Mouse (Mus musculus) kidney, adult 8-10 months (tissue): ENCODE results near the gene Gm17428.
"Not testable (repeated sequence)": the region's sequence is repeated elsewhere in the genome, so short reads cannot be mapped to it uniquely, and the experiment has no call there.

ENCODE experiments used
- DNase-seq, 2 experiments: peaks; one replicate each; pipeline ENCODE4 v3.0.0; 2022

Gene Gm17428

DNA sequence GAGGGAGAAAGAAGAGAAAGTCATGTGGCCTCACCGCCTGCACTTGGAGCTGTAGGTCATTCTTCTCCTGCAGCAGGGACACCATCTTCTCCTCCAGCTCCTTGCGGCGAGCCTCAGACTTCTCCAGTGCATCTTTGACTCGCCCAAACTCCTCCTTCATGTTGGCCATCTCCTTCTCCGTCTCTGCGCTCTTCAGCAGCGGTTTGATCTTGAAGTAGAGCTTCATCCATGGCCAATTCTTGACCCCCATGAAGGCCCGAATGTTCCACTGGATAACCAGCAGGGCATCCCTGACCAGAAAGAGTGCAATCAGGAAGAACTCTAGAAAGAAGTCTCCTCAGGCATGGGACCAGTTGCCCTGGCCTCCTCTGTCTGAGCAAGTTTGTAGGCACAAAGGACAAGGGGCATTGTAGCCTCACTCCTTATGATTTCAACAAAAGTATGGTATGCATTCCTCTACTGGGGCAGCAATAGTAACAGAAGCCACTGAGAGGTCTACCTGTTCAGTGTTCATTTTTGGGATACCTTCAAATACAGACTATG lies 23.0 kb upstream of the Gm17428 start:
- DNase-seq = no peak

DNA sequence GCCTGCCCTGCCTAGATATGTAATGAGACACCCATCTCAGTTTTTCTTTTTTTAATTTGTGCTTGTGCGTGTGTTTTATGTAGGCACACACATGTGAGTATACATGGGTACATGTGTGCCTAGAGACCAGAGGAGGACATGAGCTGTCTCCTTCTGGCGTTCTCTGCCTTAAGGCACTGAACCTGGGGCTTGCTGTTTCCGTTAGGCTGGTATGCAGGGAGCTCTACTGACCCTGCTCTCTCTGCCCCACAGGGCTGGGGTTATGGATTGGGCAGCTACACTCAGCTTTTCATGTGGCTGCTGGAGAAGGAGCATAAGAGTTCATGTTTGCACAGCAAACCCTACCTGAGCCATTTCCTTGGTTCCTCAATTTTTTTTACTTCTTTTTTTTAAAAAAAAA lies 22.3 kb upstream of the Gm17428 start:
- no peak for DNase-seq

DNA sequence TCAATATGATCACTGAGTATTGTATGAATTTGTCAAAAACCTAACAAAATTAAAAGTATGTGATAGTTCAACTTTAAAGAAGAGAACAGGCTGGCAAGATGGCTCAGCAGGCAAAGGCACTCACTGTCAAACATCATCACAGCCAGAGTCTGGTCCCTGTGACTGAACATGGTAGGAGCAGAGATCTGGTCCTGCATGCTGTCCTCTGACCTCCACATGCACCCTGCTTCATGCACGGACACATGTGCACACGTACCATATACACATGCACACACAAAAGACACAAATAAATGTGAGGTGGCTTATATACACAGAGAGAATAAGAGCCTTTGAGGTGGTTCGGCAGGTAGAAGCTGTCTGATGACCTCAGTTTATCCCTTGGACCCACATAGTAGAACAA lies 21.3 kb upstream of the Gm17428 start:
- no peak for DNase-seq

DNA sequence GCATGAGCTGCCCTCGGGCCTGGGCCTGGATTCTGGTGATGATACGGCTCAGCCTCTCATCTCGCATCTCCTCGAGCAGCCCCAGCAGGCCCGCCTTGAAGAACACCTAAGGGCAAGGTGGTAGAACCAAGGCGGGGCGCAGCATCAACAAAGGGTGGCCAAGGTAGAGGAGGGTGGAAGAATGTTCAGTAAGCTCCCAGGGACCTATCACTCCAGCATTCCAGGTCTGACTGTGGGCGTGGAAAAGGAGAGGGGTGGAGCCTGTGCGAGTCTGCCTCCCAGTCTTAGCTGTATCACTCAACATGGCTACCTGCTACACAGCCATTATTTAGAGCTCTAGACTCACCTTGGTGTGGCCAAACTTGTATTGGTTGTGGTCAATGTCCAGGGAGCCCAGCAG lies 20.2 kb upstream of the Gm17428 start:
- DNase-seq = no peak

DNA sequence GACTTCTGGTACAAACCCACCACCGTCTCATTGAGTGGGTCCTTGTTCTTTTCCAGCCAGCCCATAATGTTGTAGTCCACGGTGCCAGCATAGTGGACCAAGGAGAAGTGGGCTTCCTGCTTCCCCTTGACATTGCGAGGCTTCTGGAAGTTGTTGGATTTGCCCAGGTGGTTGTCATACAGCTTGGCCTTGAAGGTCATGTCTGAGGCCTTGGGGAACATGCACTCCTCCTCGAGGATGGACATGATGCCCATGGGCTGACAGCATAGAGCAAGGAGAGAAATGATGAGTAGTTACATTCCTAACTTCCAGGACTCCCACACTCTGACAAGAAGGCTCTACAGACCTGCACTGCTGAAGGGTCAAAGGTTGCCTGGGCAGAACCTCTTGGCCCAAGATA lies 18.2 kb upstream of the Gm17428 start:
- DNase-seq = no peak

DNA sequence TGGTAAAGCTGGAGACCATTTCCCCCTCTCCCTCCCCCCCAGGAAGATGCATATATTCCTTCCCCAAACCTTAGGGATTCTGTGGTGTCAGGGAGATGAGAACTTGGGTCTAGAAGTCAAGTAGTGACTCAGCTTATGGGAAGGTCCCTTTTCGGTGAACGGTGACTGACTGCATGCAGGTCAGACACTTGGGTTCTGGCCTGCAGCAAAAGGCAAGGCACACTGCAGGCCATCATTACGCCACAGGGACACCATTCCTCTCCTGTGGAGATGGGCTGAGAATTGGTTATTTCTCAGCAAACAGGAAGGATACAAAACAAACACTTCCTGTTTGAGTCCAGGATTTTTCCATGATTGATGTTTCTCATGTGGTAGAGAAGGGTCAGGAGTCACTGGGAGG lies 17.5 kb upstream of the Gm17428 start:
- no peak for DNase-seq

DNA sequence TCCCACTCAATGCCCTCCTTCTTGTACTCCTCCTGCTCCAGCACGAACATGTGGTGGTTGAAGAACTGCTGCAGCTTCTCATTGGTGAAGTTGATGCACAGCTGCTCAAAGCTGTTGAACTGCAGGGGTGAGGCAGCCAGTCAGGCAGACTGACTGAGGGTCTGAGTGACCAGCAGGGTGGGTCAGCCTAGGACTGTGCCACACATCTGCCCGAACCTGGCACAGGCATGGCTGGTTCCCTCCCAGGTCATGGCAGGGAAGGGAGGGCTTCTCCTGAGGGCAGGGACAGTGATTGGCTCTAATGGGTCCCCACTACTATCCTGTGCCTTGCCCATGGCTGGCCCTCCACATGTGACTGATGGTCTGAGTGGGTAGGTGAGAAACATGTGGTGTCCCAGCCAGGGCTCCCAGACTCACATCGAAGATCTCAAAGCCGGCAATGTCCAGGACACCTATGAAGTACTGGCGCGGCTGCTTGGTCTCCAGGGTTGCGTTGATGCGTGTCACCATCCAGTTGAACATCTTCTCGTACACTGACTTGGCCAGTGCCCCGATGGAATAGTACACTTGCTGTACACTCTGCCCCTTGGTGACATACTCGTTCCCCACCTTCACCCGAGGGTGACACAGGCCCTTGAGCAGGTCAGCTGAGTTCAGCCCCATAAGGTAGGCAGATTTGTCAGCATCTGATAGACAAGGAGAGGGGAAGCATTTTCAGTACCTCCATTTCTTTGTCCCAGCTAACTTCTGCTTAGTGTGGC lies 16.7 kb upstream of the Gm17428 start:
- DNase-seq = not testable (repeated sequence)

DNA sequence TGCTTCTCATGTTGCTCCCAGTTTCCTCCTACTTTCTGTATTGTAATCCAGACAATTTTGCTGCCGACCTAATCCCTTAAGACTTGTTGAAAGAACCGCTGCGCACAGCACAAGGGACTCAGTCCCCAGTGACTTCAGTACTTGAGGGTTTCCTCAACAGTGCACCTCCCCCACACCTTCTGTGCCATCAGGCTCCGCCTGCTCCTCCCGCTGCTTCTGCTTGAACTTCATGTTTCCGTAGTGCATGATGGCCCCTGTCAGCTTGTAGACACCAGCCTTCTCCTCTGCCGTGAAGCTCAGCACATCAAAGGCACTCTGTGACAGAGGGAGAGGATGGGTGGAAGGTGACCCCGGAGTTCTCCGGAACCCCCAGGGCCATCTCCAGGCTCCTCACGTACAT lies 16.0 kb upstream of the Gm17428 start:
- no peak for DNase-seq

DNA sequence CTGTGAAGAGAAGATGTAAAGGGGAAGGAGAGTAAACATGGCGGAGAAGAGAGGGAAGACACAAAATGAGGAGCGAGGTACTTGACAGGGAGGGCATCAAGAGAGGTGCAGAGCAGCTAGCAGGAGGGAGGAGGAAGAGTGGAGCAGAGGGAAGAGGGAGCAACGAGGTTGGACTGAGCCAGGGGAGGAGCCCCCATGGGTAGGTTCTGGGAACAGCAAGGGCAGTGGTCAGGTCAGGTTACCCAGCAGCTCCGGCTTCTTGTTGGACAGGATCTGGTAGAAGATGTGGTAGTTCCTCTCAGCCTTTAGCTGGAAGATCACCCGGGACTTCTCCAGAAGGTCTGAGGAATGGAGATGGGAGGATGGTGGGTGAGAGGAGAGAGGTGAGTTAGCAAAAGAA lies 15.2 kb upstream of the Gm17428 start:
- no peak for DNase-seq

DNA sequence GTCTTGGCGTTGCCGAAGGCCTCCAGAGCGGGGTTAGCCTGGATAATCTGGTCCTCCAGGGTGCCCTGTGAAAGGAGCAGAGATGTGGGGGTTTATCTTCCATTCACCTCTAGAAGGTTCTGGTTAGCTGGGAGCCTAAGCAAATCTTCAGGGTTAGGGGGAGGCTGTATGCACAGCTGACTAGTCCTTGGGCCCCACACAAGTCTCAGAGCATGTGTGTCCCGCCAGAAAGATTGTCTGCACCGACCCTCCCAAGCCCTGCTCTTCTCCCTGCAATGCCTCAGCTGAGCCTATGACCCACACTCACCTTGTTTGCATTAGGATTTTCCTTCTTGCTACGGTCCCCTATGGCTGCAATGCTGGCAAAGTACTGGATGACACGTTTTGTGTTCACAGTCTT lies 14.0 kb upstream of the Gm17428 start:
- DNase-seq = no peak

DNA sequence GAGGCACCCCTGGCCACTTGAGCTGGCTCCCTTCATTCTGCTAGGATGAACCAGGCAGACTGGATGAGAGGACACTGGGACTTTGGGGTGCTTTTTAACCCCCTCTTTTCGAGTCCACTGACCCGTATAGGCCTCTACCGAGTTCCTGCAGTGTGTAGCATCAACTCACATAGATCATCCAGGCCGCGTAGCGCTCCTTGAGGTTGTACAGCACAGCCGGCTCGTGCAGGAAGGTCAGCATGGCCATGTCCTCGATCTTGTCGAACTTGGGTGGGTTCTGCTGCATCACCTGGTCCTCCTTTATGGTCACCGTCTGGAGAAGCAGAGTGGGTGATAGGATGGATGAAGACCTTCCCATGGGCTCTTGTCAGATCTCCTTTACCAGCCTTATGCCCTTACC lies 13.0 kb upstream of the Gm17428 start:
- DNase-seq = no peak

DNA sequence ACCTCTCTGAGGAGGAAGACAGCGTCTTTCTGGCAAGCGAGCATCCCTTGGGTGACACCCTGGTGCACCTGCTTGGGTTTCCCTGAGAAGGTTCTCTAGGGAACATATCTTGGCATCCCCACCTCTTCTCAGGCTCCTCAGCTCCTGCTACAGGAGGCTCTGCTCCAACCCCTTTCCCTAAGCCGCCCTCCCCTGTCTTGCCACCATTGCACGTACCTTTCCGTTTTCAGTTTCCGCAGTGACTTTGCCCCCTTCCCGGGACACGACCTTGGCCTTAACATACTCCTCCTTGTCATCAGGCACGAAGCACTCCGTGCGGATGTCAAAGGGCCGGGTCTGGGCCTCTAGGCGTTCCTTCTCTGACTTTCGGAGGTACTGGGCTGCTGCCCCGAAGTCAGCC lies 11.7 kb upstream of the Gm17428 start:
- DNase-seq = no peak

DNA sequence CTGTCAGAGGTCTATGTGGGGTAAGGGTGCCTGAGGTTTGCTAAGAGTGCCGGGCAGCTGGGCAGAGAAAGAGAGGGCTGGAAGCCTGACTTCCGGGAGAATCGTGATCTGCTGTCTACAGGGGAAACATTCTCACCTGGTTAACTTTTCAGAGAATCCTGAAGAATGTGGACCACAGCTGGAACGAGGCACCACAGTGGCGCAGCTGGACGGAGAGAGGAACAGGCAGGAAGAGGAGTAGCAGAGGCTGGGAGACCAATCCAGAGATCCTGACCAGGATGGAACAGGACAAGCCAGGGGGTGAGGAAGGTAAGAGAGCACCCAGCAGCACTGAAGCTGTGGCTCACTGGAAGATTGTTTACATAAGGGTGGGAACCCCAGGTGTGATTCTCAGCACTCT lies 11.1 kb upstream of the Gm17428 start:
- no peak for DNase-seq

DNA sequence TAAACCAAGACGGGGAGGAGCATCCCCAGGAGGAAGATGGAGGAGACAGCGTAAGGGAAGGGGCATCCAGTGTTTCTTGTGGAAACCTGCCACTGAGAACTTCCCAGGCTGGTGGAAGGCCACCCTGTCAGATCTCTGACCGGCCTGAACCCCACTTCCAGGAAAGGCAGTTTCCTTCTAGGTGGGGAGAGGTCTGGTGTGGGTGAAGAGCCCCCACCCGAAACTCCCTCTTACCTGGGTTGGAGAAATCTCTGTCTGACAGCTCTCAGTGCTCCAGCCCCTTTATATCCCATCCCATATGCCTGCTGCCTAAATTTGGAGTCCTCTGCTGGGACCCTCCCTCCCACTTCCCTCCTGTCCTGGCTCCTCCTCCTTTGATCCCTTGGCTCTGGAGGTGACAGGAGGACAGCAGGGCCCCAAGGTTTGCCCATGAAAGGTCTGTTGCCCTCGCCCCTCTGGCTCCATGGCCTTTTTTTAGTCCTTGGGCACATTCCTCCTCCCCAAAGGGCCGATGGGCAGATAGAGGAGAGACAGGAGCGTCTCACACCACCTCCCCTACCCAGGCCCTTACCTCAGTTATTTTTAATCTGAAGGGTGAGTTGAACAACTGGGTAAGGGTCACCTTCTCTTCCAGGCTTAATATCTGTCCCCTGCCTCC lies 10.3 kb upstream of the Gm17428 start, which contains the start of gene Myh6:
Gene Myh6 (minus strand): TSS at position 608 of the 658 bp plus-strand sequence.
- DNase-seq = no peak

DNA sequence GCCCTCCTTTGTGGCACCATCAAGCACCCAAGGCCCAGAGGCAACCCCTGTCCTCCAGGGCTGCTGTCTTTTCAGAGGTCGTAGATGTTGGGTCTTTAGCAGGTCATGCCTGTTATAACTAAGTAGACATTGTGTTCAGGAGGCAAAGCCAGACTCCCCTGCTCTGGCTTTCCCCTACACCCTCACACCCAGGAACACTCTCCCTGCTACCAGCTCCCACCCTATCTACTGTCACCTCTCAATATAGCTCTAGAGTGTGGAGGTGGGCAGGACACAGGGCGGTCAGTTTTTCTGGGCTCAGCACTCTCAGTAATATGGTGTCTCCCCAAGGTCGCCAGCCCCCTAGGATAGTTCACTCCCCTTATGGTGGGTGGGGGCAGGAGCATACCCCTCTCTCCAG lies 8.9 kb upstream of the Gm17428 start:
- DNase-seq = no peak

DNA sequence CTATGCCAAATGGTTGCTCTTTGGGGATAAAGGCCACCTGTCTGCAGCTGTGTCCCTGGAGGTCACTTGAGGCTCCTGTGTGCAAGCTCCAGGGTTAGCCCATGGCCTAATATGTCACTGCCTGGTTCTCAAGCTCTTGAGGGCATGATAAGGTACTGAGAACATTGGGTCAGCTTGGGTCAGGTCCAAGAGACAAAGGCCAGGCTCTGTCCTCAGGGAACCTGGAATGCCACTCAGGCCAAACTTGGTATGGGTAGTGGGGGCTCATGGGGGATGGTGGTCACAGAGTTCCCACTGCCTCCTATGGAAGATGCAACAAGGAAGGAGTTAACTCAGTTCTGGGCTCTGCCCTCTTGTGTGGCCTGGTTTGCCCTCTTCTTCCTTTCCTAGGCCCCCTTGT lies 8.4 kb upstream of the Gm17428 start:
- DNase-seq = no peak

DNA sequence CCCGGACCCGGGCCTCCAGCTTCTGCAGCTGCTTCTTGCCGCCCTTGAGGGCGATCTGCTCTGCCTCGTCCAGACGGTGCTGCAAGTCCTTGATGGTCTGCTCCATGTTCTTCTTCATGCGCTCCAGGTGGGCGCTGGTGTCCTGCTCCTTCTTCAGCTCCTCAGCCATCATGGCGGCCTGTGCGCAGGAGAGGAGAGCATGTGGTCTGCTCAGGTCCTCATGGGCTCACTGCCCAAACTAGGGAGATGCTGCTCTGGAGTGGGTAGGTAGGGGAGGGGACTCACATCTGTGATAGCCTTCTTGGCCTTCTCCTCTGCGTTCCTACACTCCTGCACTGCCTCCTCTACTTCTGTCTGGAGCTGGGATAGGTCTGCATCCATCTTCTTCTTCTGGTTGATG lies 3.9 kb upstream of the Gm17428 start:
- DNase-seq = not testable (repeated sequence)

DNA sequence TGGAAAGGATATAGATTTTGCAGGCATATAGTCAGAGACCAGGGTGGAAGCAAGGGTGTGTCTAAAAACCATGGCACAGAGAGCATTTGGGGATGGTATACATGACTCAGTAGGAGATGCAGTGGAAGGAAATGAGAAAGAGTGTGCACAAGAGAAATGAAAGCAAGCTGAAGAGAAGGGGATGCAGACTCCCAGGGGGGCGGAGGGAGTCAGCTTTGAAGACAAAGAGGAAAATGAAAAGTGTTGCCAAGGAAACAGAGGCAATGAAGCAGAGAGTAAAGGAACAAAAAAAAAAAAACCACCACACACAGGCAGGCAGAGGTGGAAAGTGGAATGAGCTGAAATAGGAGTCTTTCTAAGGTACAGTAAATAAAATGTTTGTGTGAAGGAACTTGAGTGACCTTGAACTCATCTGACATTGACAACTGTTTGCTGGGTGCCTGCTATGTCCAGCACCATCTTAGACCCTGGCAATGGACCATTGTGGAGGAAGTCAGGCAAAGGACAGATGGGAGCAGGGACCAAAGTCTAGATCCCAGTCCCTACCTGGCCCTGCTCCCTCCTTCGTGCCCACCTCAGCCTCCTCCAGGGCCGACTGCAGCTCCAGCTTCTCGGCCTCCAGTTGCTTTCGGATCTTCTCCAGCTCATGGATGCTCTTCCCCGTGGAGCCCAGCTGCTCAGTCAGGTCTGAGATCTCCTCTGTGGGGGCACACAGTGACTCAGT lies 2.5 kb upstream of the Gm17428 start:
- no peak for DNase-seq

DNA sequence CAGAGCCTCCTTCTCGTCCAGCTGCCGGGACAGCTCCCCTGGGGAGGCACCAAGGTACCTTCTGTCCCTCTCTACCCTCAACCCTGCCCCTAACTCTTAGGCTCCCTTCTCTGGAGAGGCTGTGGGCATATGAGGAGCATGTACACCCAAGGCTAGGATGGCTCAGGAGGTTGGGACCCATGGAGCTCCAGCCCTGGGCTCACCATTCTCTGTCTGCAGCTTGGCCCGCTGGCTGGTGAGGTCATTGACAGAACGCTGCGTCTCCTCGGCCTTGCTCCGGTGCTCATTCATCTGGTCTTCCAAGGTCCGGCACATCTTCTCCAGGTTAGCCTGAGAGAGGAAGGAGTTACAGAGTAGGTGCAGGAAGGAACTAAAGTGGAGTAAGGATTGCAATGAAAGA lies 1.9 kb downstream of the Gm17428 start:
- DNase-seq = no peak

DNA sequence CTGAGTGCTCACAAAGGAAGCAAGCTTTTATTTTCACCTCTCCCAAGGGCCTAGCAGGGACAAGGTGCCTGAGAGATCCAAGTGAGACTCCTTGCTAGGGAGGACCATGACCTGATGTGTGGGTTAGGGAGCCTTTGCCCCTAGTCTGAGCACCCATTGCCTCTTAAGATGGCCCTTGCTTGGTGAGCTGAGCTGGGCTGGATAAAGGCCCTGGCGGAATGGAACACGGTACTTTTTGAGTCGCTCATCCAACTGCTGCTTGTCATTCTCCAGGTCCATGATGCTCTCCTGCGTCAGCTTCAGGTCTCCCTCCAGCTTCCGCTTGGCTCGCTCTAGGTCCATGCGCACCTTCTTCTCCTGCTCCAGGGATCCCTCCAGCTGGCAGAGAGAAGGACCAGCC lies 5.2 kb downstream of the Gm17428 start:
- DNase-seq = no peak

DNA sequence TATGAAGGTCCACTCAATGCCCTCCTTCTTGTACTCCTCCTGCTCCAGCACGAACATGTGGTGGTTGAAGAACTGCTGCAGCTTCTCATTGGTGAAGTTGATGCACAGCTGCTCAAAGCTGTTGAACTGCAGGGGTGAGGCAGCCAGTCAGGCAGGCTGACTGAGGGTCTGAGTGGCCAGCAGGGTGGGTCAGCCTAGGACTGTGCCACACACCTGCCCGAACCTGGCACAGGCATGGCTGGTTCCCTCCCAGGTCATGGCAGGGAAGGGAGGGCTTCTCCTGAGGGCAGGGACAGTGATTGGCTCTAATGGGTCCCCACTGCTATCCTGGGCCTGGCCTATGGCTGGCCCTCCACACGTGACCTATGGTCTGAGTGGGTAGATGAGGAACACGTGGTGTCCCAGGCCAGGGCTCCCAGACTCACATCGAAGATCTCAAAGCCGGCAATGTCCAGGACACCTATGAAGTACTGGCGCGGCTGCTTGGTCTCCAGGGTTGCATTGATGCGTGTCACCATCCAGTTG lies 11.7 kb downstream of the Gm17428 start:
- not testable (repeated sequence) for DNase-seq

DNA sequence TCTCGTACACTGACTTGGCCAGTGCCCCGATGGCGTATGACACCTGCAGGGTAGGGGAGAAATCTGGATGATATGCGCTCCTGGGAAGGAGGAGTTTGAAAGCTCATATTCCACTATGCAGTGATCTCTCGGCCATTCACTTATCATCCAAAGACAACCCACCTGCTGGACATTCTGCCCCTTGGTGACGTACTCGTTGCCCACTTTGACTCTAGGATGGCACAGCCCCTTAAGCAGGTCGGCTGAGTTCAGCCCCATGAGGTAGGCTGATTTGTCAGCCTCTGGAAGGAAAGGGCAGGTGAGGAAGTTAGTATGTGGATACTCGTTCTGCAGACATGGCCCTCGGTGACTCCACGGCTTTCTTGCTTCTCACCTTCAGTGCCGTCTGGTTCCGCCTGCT lies 12.1 kb downstream of the Gm17428 start:
- no peak for DNase-seq

DNA sequence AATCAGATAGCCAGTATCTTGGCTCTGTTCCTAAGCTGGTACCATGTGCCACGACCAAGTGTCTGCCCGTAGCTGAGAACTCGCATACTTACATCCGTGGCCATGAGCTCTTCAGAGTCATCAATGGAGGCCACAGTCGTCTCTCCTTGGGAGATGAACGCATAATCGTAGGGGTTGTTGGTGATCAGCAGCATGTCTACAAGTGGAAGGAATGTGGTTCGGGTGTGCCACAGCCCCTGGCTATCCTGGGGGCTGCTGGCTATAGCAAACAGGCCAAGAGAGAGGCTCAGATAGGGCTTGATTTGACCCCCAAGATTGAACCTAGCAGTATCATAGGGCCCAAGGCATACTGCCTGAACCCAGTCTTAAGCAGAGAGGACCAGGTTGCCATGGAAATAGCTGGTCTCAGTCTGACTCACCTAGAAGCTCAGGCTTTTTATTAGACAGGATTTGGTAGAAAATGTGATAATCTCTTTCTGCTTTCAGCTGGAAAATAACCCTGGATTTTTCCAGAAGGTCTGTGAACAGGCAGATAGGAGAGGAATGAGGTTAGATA lies 13.2 kb downstream of the Gm17428 start:
- DNase-seq = no peak
